Mouse (Mus musculus) spleen, adult 2 months (tissue): Measurements from ENCODE around the gene Gmppb.

Experiments used
- CTCF ChIP-seq: fragments of 200-500 bp; IDR thresholded peaks from 2 replicates; pipeline ENCODE4 v1.5.1; 2011; ENCODE audit warnings: mild to moderate bottlenecking, inconsistent platforms; ENCODE audit not compliant: insufficient read depth, insufficient read length, insufficient replicate concordance; ENCODE audit errors: extremely low read depth
- POLR2A ChIP-seq: fragments of 200-500 bp; IDR thresholded peaks from 2 replicates; pipeline ENCODE4 v1.6.1; 2011; ENCODE audit warnings: low read depth, low read length, inconsistent platforms

DNA sequence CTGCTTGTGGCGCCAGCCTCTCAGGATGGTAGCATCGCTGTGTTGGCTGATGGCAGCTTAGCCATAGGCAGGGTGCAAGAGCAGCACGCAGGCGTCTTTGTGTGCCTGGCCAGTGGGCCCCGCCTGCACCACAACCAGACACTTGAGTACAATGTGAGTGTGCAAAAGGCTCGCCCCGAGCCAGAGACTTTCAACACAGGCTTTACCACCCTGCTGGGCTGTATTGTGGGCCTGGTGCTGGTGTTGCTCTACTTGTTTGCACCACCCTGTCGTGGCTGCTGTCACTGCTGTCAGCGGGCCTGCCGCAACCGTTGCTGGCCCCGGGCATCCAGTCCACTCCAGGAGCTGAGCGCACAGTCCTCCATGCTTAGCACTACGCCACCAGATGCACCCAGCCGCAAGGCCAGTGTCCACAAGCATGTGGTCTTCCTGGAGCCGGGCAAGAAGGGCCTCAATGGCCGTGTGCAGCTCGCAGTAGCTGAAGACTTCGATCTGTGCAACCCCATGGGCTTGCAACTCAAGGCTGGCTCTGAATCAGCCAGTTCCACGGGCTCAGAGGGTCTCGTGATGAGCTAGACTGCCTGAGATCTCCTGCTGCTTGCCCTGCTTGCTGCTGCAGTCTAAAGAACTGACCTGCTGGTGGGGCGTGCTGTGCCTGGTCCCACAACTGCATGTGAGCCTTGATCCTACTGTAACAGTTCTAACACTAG, 5.4 kb downstream of the Gmppb start:
- TF ChIP-seq CTCF (no peak), POLR2A (no peak)
